Mouse (Mus musculus): ENCODE data around the gene Commd2. TPM values are rescaled to one million over a fixed set of nuclear protein-coding genes. Genes with fewer than 3 reads are reported as not detected.

The Commd2 gene
- polyA plus RNA-seq (2014; fragmentation: Illumina TruSeq; extraction: RNeasy Lipid Tissue Mini Kit (QIAGEN cat#74804); ENCODE audit: low read depth, low replicate concordance), result 21.6 TPM

DNA sequence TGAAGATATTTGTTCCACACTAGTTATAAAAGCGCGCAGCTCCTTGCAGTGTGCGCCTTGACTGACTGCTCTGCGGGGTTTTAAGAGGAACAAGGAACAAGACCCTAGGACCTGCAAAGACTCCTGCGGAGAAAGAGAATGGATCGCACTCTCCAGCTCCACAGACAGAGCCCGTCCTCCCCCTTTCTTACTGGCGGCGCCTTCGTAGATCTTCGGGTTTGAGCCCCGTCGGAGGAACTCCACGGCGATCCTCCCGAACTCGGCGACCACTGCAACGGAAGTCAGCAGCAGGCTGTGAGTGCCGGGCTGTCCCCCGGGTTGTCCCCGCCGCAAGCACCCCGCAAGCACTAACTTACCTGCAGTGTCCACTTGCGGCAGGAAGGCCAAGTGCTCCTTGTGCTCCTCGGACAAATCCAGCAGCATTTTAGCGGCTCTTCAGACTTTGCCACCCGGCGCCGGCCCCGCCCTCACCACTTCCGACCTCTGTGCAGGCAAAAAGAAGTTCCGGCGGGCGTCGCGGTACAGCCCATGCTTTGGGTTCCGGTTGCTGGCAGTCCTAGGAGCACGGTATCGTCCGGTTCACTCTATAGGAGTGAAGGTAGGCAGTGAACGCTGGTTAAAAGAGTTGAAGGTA lies at the start of gene Commd2:
Gene Commd2, minus strand, starts transcription at position 485 of the 634 bp plus-strand sequence.

DNA sequence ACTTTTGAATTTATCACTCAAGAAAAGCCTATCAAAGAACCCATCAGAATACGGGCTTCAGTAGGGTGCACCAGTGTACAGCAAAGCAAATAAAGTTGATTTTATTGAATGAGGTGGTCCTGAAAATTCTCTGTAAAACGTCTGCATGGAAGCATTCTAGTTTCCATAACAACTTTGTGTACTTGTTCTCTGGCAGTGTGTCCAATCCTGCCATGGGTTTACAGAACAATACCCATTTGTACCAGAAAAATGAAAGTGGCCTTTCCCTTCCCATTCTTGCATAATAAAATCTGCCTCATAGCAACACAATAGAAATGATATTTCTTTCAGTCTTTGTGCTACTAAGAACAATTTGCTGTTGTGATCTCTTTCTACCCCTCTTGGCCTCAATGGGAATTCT lies 41.2 kb upstream of the Commd2 start, which contains the start of gene Ankub1:
Gene Ankub1, minus strand, starts transcription at position 81 of the 400 bp plus-strand sequence.

Other genes starting within 250 kb of the Commd2 start
- not detected for gene Tm4sf4, start 226.4 kb downstream of the Commd2 start, polyA plus RNA-seq (2014; fragmentation: Illumina TruSeq; extraction: RNeasy Lipid Tissue Mini Kit (QIAGEN cat#74804); ENCODE audit: low read depth, low replicate concordance)
- 37.5 TPM for gene Wwtr1, start 75.8 kb downstream of the Commd2 start, polyA plus RNA-seq (2014; fragmentation: Illumina TruSeq; extraction: RNeasy Lipid Tissue Mini Kit (QIAGEN cat#74804); ENCODE audit: low read depth, low replicate concordance)
- gene Ankub1, start 41.1 kb upstream of the Commd2 start, polyA plus RNA-seq (2014; fragmentation: Illumina TruSeq; extraction: RNeasy Lipid Tissue Mini Kit (QIAGEN cat#74804); ENCODE audit: low read depth, low replicate concordance), result not detected
- gene Rnf13, start 84.3 kb upstream of the Commd2 start, polyA plus RNA-seq (2014; fragmentation: Illumina TruSeq; extraction: RNeasy Lipid Tissue Mini Kit (QIAGEN cat#74804); ENCODE audit: low read depth, low replicate concordance), result 89.7 TPM
- 48.2 TPM for gene Pfn2, start 196.4 kb upstream of the Commd2 start, polyA plus RNA-seq (2014; fragmentation: Illumina TruSeq; extraction: RNeasy Lipid Tissue Mini Kit (QIAGEN cat#74804); ENCODE audit: low read depth, low replicate concordance)